Mouse (Mus musculus): ENCODE measurements around the gene Hist1h4f.
"Not testable (repeated sequence)": the region's sequence is repeated elsewhere in the genome, so short reads cannot be mapped to it uniquely, and the experiment has no call there.

The Hist1h4f gene

GRCm38 (mm10) chr13:23554925-23555838 is 3.7 kb upstream of the Hist1h4f start:
- DNase-seq (ENCODE audit: low spot score in 2 of 2): peak; percentile 89

- DNase-seq (ENCODE audit: low spot score in 2 of 2): no peak
Measured at GRCm38 (mm10) chr13:23554393-23554792, 2.9 kb upstream of the Hist1h4f start.

GRCm38 (mm10) chr13:23552962-23553361 is 1.5 kb upstream of the Hist1h4f start, which contains the start of gene Hist1h1d:
Hist1h1d (plus strand) TSS chr13:23553262.
- DNase-seq (ENCODE audit: low spot score in 2 of 2): no peak

- DNase-seq (ENCODE audit: low spot score in 2 of 2): no peak
Measured at GRCm38 (mm10) chr13:23551931-23552914, 775 bp upstream of the Hist1h4f start.

GRCm38 (mm10) chr13:23550761-23551145 is 695 bp downstream of the Hist1h4f start:
- DNase-seq (ENCODE audit: low spot score in 2 of 2): no peak

GRCm38 (mm10) chr13:23546694-23547093 is 4.8 kb downstream of the Hist1h4f start:
- DNase-seq (ENCODE audit: low spot score in 2 of 2): no peak

GRCm38 (mm10) chr13:23544787-23545120 is 6.7 kb downstream of the Hist1h4f start:
- DNase-seq (ENCODE audit: low spot score in 2 of 2): not testable (repeated sequence)

GRCm38 (mm10) chr13:23543965-23544786 is 7.3 kb downstream of the Hist1h4f start, which contains the start of gene Hist1h3f:
Hist1h3f (plus strand) TSS chr13:23544052.
- DNase-seq (ENCODE audit: low spot score in 2 of 2): peak; percentile 67 to 77

GRCm38 (mm10) chr13:23542999-23543607 is 8.3 kb downstream of the Hist1h4f start, which contains the start of gene Hist1h2bh:
Hist1h2bh (minus strand) TSS chr13:23543392.
- DNase-seq (ENCODE audit: low spot score in 2 of 2): peak; percentile 62 to 67

GRCm38 (mm10) chr13:23542225-23542980 is 9.0 kb downstream of the Hist1h4f start:
- not testable (repeated sequence) for DNase-seq (ENCODE audit: low spot score in 2 of 2)

- no peak for DNase-seq (ENCODE audit: low spot score in 2 of 2)
Measured at GRCm38 (mm10) chr13:23541497-23541896, 10.0 kb downstream of the Hist1h4f start.

GRCm38 (mm10) chr13:23539821-23540220 is 11.6 kb downstream of the Hist1h4f start:
- DNase-seq (ENCODE audit: low spot score in 2 of 2): not testable (repeated sequence)

GRCm38 (mm10) chr13:23538249-23538648 is 13.2 kb downstream of the Hist1h4f start:
- no peak for DNase-seq (ENCODE audit: low spot score in 2 of 2)

GRCm38 (mm10) chr13:23537006-23537710 is 14.3 kb downstream of the Hist1h4f start:
- DNase-seq (ENCODE audit: low spot score in 2 of 2): no peak

GRCm38 (mm10) chr13:23536076-23536822 is 15.2 kb downstream of the Hist1h4f start:
- no peak for DNase-seq (ENCODE audit: low spot score in 2 of 2)

- peak; percentile 73 to 82 for DNase-seq (ENCODE audit: low spot score in 2 of 2)
Measured at GRCm38 (mm10) chr13:23535137-23536075, 16.0 kb downstream of the Hist1h4f start, which contains the start of gene Hist1h3g. Hist1h3g (plus strand) TSS chr13:23535422.
